Mouse (Mus musculus) adrenal gland, adult 8-10 months (tissue): Measurements from ENCODE around the gene Myo16. TPM values are rescaled to one million over a fixed set of nuclear protein-coding genes. Genes with fewer than 3 reads are reported as not detected.

Experiments
- total RNA-seq, 4 experiments: library from RNA; stranded (reverse); gene quantifications; 2 replicates each; pipeline ENCODE4 v1.2.4; 2022

The Myo16 gene
- total RNA-seq, 4 experiments from 2014 or later: 0.09 to 0.38 (median 0.19) TPM

Other genes starting within 250 kb of the Myo16 start
- 1 to 10 TPM; 7.1 to 9.8 (median 8.5) TPM for gene Lig4, start 176.2 kb upstream of the Myo16 start, total RNA-seq
- gene Abhd13, start 176.2 kb upstream of the Myo16 start, total RNA-seq: 10 to 100 TPM; 20.3 to 23.0 (median 21.6) TPM
- 1 to 10 TPM; 5.7 to 8.6 (median 7.5) TPM for gene Tnfsf13b, start 147.4 kb upstream of the Myo16 start, total RNA-seq